Mouse (Mus musculus): ENCODE data around the gene Map3k10. TPM values are rescaled to one million over a fixed set of nuclear protein-coding genes. Genes with fewer than 3 reads are reported as not detected.
"Not testable (repeated sequence)": the region's sequence is repeated elsewhere in the genome, so short reads cannot be mapped to it uniquely, and the experiment has no call there.

Map3k10 gene
- polyA plus RNA-seq, 1 experiment = 39.4 TPM

- Histone ChIP-seq H3ac (ENCODE audit: control insufficient read depth, insufficient read length) (no peak overlapping the region), H3K4me3 (no peak overlapping the region), H3K36me3 (ENCODE audit: control insufficient read depth, insufficient read depth) (peaks cover 34% of the 10 kb centered on the region), H3K79me2 (ENCODE audit: control insufficient read depth, insufficient read depth) (no peaks in the 10 kb centered on the region), H3K4me2 (ENCODE audit: low read depth) (no peak overlapping the region), H3K27me3 (ENCODE audit: control insufficient read depth, insufficient read depth, insufficient read length) (no peaks in the 10 kb centered on the region)
- TF ChIP-seq POLR2A (IDR thresholded peaks at IDR 0.05; ENCODE audit: insufficient read length, low read depth) = no peak
- no peak for TF ChIP-seq TCF12 (IDR thresholded peaks at IDR 0.05; ENCODE audit: insufficient read depth, poor library complexity, severe bottlenecking)
- TF ChIP-seq REST (IDR thresholded peaks at IDR 0.05; ENCODE audit: insufficient read depth, insufficient read length) = no peak
- TF ChIP-seq POLR2AphosphoS2 (IDR thresholded peaks at IDR 0.05; ENCODE audit: insufficient read length, low read depth) = no peak
- no peak for TF ChIP-seq MYOG (IDR thresholded peaks at IDR 0.05; ENCODE audit: control insufficient read depth in 1 of 3, insufficient read depth in 1 of 3, insufficient read length in 2 of 3, low read depth in 2 of 3)
- no peak for TF ChIP-seq TCF3 (IDR thresholded peaks at IDR 0.05; ENCODE audit: insufficient read length, low read depth)
- TF ChIP-seq E2F4 (IDR thresholded peaks at IDR 0.05; ENCODE audit: insufficient read depth) = no peak
- TF ChIP-seq CEBPB (IDR thresholded peaks at IDR 0.05; ENCODE audit: insufficient read depth, poor library complexity, severe bottlenecking) = no peak
Measured at GRCm38 (mm10) chr7:27631439-27631838, 43.0 kb downstream of the Map3k10 start.

GRCm38 (mm10) chr7:27628816-27629215 is 45.6 kb downstream of the Map3k10 start:
- H3ac ChIP-seq (ENCODE audit: control insufficient read depth, insufficient read length); H3K79me2 ChIP-seq (ENCODE audit: control insufficient read depth, insufficient read depth); H3K4me3 ChIP-seq; H3K27me3 ChIP-seq (ENCODE audit: control insufficient read depth, insufficient read depth, insufficient read length); H3K4me2 ChIP-seq (ENCODE audit: low read depth): not testable (repeated sequence)
- peaks cover 34% of the 10 kb centered on the region for H3K36me3 ChIP-seq (ENCODE audit: control insufficient read depth, insufficient read depth)

GRCm38 (mm10) chr7:27628190-27628589 is 46.2 kb downstream of the Map3k10 start:
- no peaks in the 10 kb centered on the region for H3K27me3 ChIP-seq (ENCODE audit: control insufficient read depth, insufficient read depth, insufficient read length)
- H3K4me3 ChIP-seq = no peak overlapping the region
- no peaks in the 10 kb centered on the region for H3K79me2 ChIP-seq (ENCODE audit: control insufficient read depth, insufficient read depth)
- TF ChIP-seq USF1 (IDR thresholded peaks at IDR 0.05; ENCODE audit: low read depth) = no peak
- TF ChIP-seq REST (IDR thresholded peaks at IDR 0.05; ENCODE audit: insufficient read depth, insufficient read length) = no peak
- no peak for TF ChIP-seq E2F4 (IDR thresholded peaks at IDR 0.05; ENCODE audit: insufficient read depth)
- TF ChIP-seq TCF12 (IDR thresholded peaks at IDR 0.05; ENCODE audit: insufficient read depth, poor library complexity, severe bottlenecking) = no peak
- no peak for TF ChIP-seq MYOG (IDR thresholded peaks at IDR 0.05; ENCODE audit: control insufficient read depth in 1 of 3, insufficient read depth in 1 of 3, insufficient read length in 2 of 3, low read depth in 2 of 3)
- no peak for TF ChIP-seq CEBPB (IDR thresholded peaks at IDR 0.05; ENCODE audit: insufficient read depth, poor library complexity, severe bottlenecking)
- TF ChIP-seq MYOD1 (IDR thresholded peaks at IDR 0.05; ENCODE audit: control insufficient read depth in 1 of 3, insufficient read length in 2 of 3, low read depth in 2 of 3) = no peak
- no peak for TF ChIP-seq SRF (IDR thresholded peaks at IDR 0.05; ENCODE audit: control insufficient read depth, insufficient read length, low read depth)
- TF ChIP-seq TCF3 (IDR thresholded peaks at IDR 0.05; ENCODE audit: insufficient read length, low read depth) = no peak
- no peak for TF ChIP-seq POLR2A (IDR thresholded peaks at IDR 0.05; ENCODE audit: insufficient read length, low read depth)
- TF ChIP-seq POLR2AphosphoS2 (IDR thresholded peaks at IDR 0.05; ENCODE audit: insufficient read length, low read depth) = no peak
- no peak for TF ChIP-seq MAX (IDR thresholded peaks at IDR 0.05; ENCODE audit: low read depth)
- no peak overlapping the region for H3ac ChIP-seq (ENCODE audit: control insufficient read depth, insufficient read length)
- peaks cover 39% of the 10 kb centered on the region for H3K36me3 ChIP-seq (ENCODE audit: control insufficient read depth, insufficient read depth)
- H3K4me2 ChIP-seq (ENCODE audit: low read depth) = no peak overlapping the region

GRCm38 (mm10) chr7:27627707-27628106 is 46.7 kb downstream of the Map3k10 start:
- TF ChIP-seq SRF (IDR thresholded peaks at IDR 0.05; ENCODE audit: control insufficient read depth, insufficient read length, low read depth) (no peak), CEBPB (IDR thresholded peaks at IDR 0.05; ENCODE audit: insufficient read depth, poor library complexity, severe bottlenecking) (no peak), TCF12 (IDR thresholded peaks at IDR 0.05; ENCODE audit: insufficient read depth, poor library complexity, severe bottlenecking) (no peak), POLR2A (IDR thresholded peaks at IDR 0.05; ENCODE audit: insufficient read length, low read depth) (no peak), MAX (IDR thresholded peaks at IDR 0.05; ENCODE audit: low read depth) (no peak), TCF3 (IDR thresholded peaks at IDR 0.05; ENCODE audit: insufficient read length, low read depth) (no peak), E2F4 (IDR thresholded peaks at IDR 0.05; ENCODE audit: insufficient read depth) (no peak), REST (IDR thresholded peaks at IDR 0.05; ENCODE audit: insufficient read depth, insufficient read length) (no peak), MYOG (IDR thresholded peaks at IDR 0.05; ENCODE audit: control insufficient read depth in 1 of 3, insufficient read depth in 1 of 3, insufficient read length in 2 of 3, low read depth in 2 of 3) (no peak), MYOD1 (IDR thresholded peaks at IDR 0.05; ENCODE audit: control insufficient read depth in 1 of 3, insufficient read length in 2 of 3, low read depth in 2 of 3) (no peak), POLR2AphosphoS2 (IDR thresholded peaks at IDR 0.05; ENCODE audit: insufficient read length, low read depth) (no peak), USF1 (IDR thresholded peaks at IDR 0.05; ENCODE audit: low read depth) (no peak)
- peaks cover 39% of the 10 kb centered on the region for H3K36me3 ChIP-seq (ENCODE audit: control insufficient read depth, insufficient read depth)
- H3K79me2 ChIP-seq (ENCODE audit: control insufficient read depth, insufficient read depth) = no peaks in the 10 kb centered on the region
- no peak overlapping the region for H3K4me3 ChIP-seq
- no peaks in the 10 kb centered on the region for H3K27me3 ChIP-seq (ENCODE audit: control insufficient read depth, insufficient read depth, insufficient read length)
- no peak overlapping the region for H3K4me2 ChIP-seq (ENCODE audit: low read depth)
- no peak overlapping the region for H3ac ChIP-seq (ENCODE audit: control insufficient read depth, insufficient read length)

GRCm38 (mm10) chr7:27624967-27625366 is 49.4 kb downstream of the Map3k10 start:
- no peak overlapping the region for H3K4me2 ChIP-seq (ENCODE audit: low read depth)
- no peaks in the 10 kb centered on the region for H3K79me2 ChIP-seq (ENCODE audit: control insufficient read depth, insufficient read depth)
- TF ChIP-seq USF1 (IDR thresholded peaks at IDR 0.05; ENCODE audit: low read depth) (no peak), MYOG (IDR thresholded peaks at IDR 0.05; ENCODE audit: control insufficient read depth in 1 of 3, insufficient read depth in 1 of 3, insufficient read length in 2 of 3, low read depth in 2 of 3) (no peak), POLR2A (IDR thresholded peaks at IDR 0.05; ENCODE audit: insufficient read length, low read depth) (no peak), MYOD1 (IDR thresholded peaks at IDR 0.05; ENCODE audit: control insufficient read depth in 1 of 3, insufficient read length in 2 of 3, low read depth in 2 of 3) (no peak), TCF12 (IDR thresholded peaks at IDR 0.05; ENCODE audit: insufficient read depth, poor library complexity, severe bottlenecking) (no peak), REST (IDR thresholded peaks at IDR 0.05; ENCODE audit: insufficient read depth, insufficient read length) (no peak)
- no peak overlapping the region for H3ac ChIP-seq (ENCODE audit: control insufficient read depth, insufficient read length)
- H3K36me3 ChIP-seq (ENCODE audit: control insufficient read depth, insufficient read depth) = peaks cover 52% of the 10 kb centered on the region
- H3K27me3 ChIP-seq (ENCODE audit: control insufficient read depth, insufficient read depth, insufficient read length) = no peaks in the 10 kb centered on the region
- no peak overlapping the region for H3K4me3 ChIP-seq
